In the genomic region with DNA sequence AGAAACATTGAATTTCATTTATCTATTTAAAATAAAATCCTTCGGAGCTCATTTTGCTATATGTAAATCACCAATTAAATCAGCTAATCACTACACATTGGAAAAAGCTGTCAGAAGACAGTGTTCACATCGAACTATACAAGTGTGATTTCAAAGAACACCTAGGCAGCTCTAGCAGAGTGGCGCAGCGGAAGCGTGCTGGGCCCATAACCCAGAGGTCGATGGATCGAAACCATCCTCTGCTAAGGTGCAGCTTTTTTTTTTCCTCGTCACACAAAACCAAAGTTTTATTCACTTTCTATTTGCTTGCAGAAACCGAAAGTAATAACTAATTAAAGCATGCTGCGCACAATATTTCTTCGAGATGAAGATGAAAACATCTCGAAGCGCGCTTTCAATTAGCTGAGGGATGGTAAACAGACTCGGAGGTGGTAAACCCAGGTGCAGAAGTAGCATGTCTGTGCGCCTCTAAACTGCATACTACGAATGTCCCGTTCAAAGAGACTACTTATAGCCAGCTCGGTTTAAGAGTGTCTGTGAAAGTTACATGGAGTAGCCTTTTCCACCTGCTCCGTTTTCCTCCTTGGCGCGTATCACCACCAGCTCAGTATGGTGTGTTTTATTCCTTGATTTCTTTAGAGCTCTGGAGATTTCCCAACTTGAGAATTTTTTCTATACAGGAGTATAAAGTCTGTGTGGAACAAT, we compare ENCODE assay signal across 8 mouse cellular contexts. TPM values are rescaled to one million over a fixed set of nuclear protein-coding genes. Genes with fewer than 3 reads are reported as not detected.
DNase-seq lines count a peak whose midpoint lies in the region; ATAC-seq and TF ChIP-seq lines count a peak whose summit lies in the region.

No protein-coding gene starts in this region.

- intact Hi-C loops in heart, adult 2 months (cut with DNase I) = loop anchor here (1.0 to 10.0 kb wide), 8 partner anchors 23 to 1984 kb away; a partner anchor contains a TSS

- no peaks in the 10 kb centered on the region for H3K27me3 ChIP-seq in embryonic facial prominence, embryonic 13.5 days
- H3K27me3 ChIP-seq in heart, adult 2 months (ENCODE audit: control insufficient read depth, insufficient read depth, low read length) = no peaks in the 10 kb centered on the region
- no peaks in the 10 kb centered on the region for H3K27me3 ChIP-seq in limb, embryonic 13.5 days
- no peaks in the 10 kb centered on the region for H3K27me3 ChIP-seq in midbrain, embryonic 14.5 days (ENCODE audit: control insufficient read depth, insufficient read depth, low read length)

- H3K27ac ChIP-seq in embryonic facial prominence, embryonic 13.5 days = peak overlapping the region; percentile 23; the same call in 1 of the 2 replicates
- H3K27ac ChIP-seq in heart, adult 2 months = peak overlapping the region; percentile 1; the same call in 1 of the 2 replicates
- peak overlapping the region; percentile 52; the same call in 1 of the 2 replicates for H3K27ac ChIP-seq in limb, embryonic 13.5 days
- H3K27ac ChIP-seq in midbrain, embryonic 14.5 days (replicated peaks; ENCODE audit: low read depth, low read length) = no peak overlapping the region

- peak overlapping the region; percentile 70 for H3K9ac ChIP-seq in embryonic facial prominence, embryonic 13.5 days
- peak overlapping the region; percentile 50 for H3K9ac ChIP-seq in heart, adult 2 months (ENCODE audit: low read depth, low read length)
- peak overlapping the region; percentile 61 for H3K9ac ChIP-seq in limb, embryonic 13.5 days
- H3K9ac ChIP-seq in midbrain, embryonic 14.5 days (replicated peaks; ENCODE audit: low read length) = peak overlapping the region; percentile 29; the same call in 1 of the 2 replicates

- peak; percentile 81 for DNase-seq in 3T3-L1 (ENCODE audit: low read depth, low spot score)
- peak; percentile 67 for DNase-seq in adrenal gland, postnatal 25 days
- DNase-seq in heart, adult 2 months = peak; percentile 79 to 84
- DNase-seq in kidney, adult 18-20 months = peak; percentile 78
- peak; percentile 89 for DNase-seq in midbrain, embryonic 14.5 days
- peak; percentile 64 to 78 for DNase-seq in spleen, adult 18-20 months

- no peak for TF ChIP-seq POLR2A in heart, adult 2 months (IDR thresholded peaks at IDR 0.05; ENCODE audit: insufficient read depth, low read depth, low read length)

- peak; percentile 75 for ATAC-seq in embryonic facial prominence, embryonic 13.5 days (ENCODE audit: insufficient number of reproducible peaks, insufficient read depth, low FRiP score, low TSS enrichment, low read depth)
- peak; percentile 80 for ATAC-seq in limb, embryonic 13.5 days (ENCODE audit: low FRiP score, low read depth)
- peak; percentile 88 for ATAC-seq in midbrain, embryonic 14.5 days (ENCODE audit: low FRiP score, low TSS enrichment)

- 2% methylated on average over 22 of the region's 22 CpGs for WGBS in embryonic facial prominence, embryonic 13.5 days
- WGBS in heart, adult 2 months = 5% methylated on average over 22 of the region's 22 CpGs
- WGBS in limb, embryonic 13.5 days = 2% methylated on average over 22 of the region's 22 CpGs
- 2% methylated on average over 22 of the region's 22 CpGs for WGBS in midbrain, embryonic 14.5 days

- peak overlapping the region; percentile 53 for H3K4me3 ChIP-seq in embryonic facial prominence, embryonic 13.5 days
- H3K4me3 ChIP-seq in heart, adult 2 months = peak overlapping the region; percentile 74
- peak overlapping the region; percentile 60 for H3K4me3 ChIP-seq in limb, embryonic 13.5 days
- H3K4me3 ChIP-seq in midbrain, embryonic 14.5 days (replicated peaks; ENCODE audit: low read depth, low read length) = peak overlapping the region; percentile 51

- H3K9me3 ChIP-seq in embryonic facial prominence, embryonic 13.5 days = no peaks in the 10 kb centered on the region
- no peaks in the 10 kb centered on the region for H3K9me3 ChIP-seq in limb, embryonic 13.5 days
- no peaks in the 10 kb centered on the region for H3K9me3 ChIP-seq in midbrain, embryonic 14.5 days (ENCODE audit: control insufficient read depth, low read length)

- H3K36me3 ChIP-seq in embryonic facial prominence, embryonic 13.5 days = no peaks in the 10 kb centered on the region
- no peaks in the 10 kb centered on the region for H3K36me3 ChIP-seq in heart, adult 2 months (ENCODE audit: control insufficient read depth, insufficient read depth, low read length)
- no peaks in the 10 kb centered on the region for H3K36me3 ChIP-seq in limb, embryonic 13.5 days
- no peaks in the 10 kb centered on the region for H3K36me3 ChIP-seq in midbrain, embryonic 14.5 days (ENCODE audit: control insufficient read depth, insufficient read depth, low read length)

- TF ChIP-seq EP300 in heart, adult 2 months (IDR thresholded peaks at IDR 0.05; ENCODE audit: insufficient read depth, low read depth, low read length) = peak; percentile 76; the same call in 1 of the 2 replicates

- no peaks in the 10 kb centered on the region for H3K79me2 ChIP-seq in heart, adult 2 months (replicated peaks; ENCODE audit: control insufficient read depth, insufficient read depth, low read length)

- peaks cover 12% of the 10 kb centered on the region for H3K4me1 ChIP-seq in embryonic facial prominence, embryonic 13.5 days
- no peaks in the 10 kb centered on the region for H3K4me1 ChIP-seq in heart, adult 2 months (ENCODE audit: control insufficient read depth, insufficient read depth, low read length)
- peaks cover 11% of the 10 kb centered on the region for H3K4me1 ChIP-seq in limb, embryonic 13.5 days
- peaks cover 11% of the 10 kb centered on the region for H3K4me1 ChIP-seq in midbrain, embryonic 14.5 days (ENCODE audit: control insufficient read depth, insufficient read depth, low read length)

- H3K4me2 ChIP-seq in embryonic facial prominence, embryonic 13.5 days = peak overlapping the region; percentile 66
- peak overlapping the region; percentile 69 for H3K4me2 ChIP-seq in limb, embryonic 13.5 days (replicated peaks)
- H3K4me2 ChIP-seq in midbrain, embryonic 14.5 days (ENCODE audit: low read length) = peak overlapping the region; percentile 72

- no peak for TF ChIP-seq CTCF in heart, adult 2 months (IDR thresholded peaks at IDR 0.05)

RNA-seq across cellular contexts. Expression of a gene that starts 5.0 kb away (rescaled TPM):
- 91.0 and 102 TPM in 2 replicates for total RNA-seq in adrenal gland, postnatal 25 days (2021)
- polyA plus RNA-seq in embryonic facial prominence, embryonic 13.5 days (2015; fragmentation: Nextera tagmentation; extraction: Ambion mirVana) = 2.1 and 5.2 TPM in 2 replicates
- 10 to 100 TPM; 10.5 to 12.9 TPM for total RNA-seq in heart, adult 2 months (2021)
- polyA plus RNA-seq in heart, adult 2 months (2012; rRNA removed) = not detected in 2 replicates
- 3.3 and 3.4 TPM in 2 replicates for polyA plus RNA-seq in limb, embryonic 13.5 days (2015; fragmentation: Nextera tagmentation; extraction: Ambion mirVana)
- polyA plus RNA-seq in midbrain, embryonic 14.5 days (2014; fragmentation: Nextera tagmentation; extraction: Ambion mirVana) = 1.2 TPM in 1 of 2 replicates, not detected in the other

RNA-seq across cellular contexts. Expression of a gene that starts 5.2 kb away (rescaled TPM):
- 9.0 and 60.3 TPM in 2 replicates for total RNA-seq in adrenal gland, postnatal 25 days (2021)
- 48.1 and 52.2 TPM in 2 replicates for polyA plus RNA-seq in embryonic facial prominence, embryonic 13.5 days (2015; fragmentation: Nextera tagmentation; extraction: Ambion mirVana)
- 1 to 10 TPM; 3.5 to 9.1 TPM for total RNA-seq in heart, adult 2 months (2021)
- polyA plus RNA-seq in heart, adult 2 months (2012; rRNA removed) = 1.6 TPM in 1 of 2 replicates, not detected in the other
- 34.6 and 46.9 TPM in 2 replicates for polyA plus RNA-seq in limb, embryonic 13.5 days (2015; fragmentation: Nextera tagmentation; extraction: Ambion mirVana)
- polyA plus RNA-seq in midbrain, embryonic 14.5 days (2014; fragmentation: Nextera tagmentation; extraction: Ambion mirVana) = 13.6 and 22.1 TPM in 2 replicates

RNA-seq across cellular contexts. Expression of a gene that starts 6.5 kb away (rescaled TPM):
- total RNA-seq in adrenal gland, postnatal 25 days (2021) = 105 and 138 TPM in 2 replicates
- 10.0 and 21.3 TPM in 2 replicates for polyA plus RNA-seq in embryonic facial prominence, embryonic 13.5 days (2015; fragmentation: Nextera tagmentation; extraction: Ambion mirVana)
- total RNA-seq in heart, adult 2 months (2021) = 1 to 10 TPM; 5.5 to 9.1 TPM
- not detected in 2 replicates for polyA plus RNA-seq in heart, adult 2 months (2012; rRNA removed)
- 22.6 and 23.4 TPM in 2 replicates for polyA plus RNA-seq in limb, embryonic 13.5 days (2015; fragmentation: Nextera tagmentation; extraction: Ambion mirVana)
- 2.9 and 6.0 TPM in 2 replicates for polyA plus RNA-seq in midbrain, embryonic 14.5 days (2014; fragmentation: Nextera tagmentation; extraction: Ambion mirVana)

RNA-seq across cellular contexts. Expression of a gene that starts 10.9 kb away (rescaled TPM):
- total RNA-seq in adrenal gland, postnatal 25 days (2021) = 26.4 and 32.4 TPM in 2 replicates
- 4.2 and 7.3 TPM in 2 replicates for polyA plus RNA-seq in embryonic facial prominence, embryonic 13.5 days (2015; fragmentation: Nextera tagmentation; extraction: Ambion mirVana)
- 1 to 10 TPM in 1 of 2 experiments, under 1 TPM in 1; 0.78 to 2.8 TPM for total RNA-seq in heart, adult 2 months (2021)
- polyA plus RNA-seq in heart, adult 2 months (2012; rRNA removed) = 0.27 TPM in 1 of 2 replicates, not detected in the other
- 6.1 and 7.8 TPM in 2 replicates for polyA plus RNA-seq in limb, embryonic 13.5 days (2015; fragmentation: Nextera tagmentation; extraction: Ambion mirVana)
- polyA plus RNA-seq in midbrain, embryonic 14.5 days (2014; fragmentation: Nextera tagmentation; extraction: Ambion mirVana) = 1.1 and 1.4 TPM in 2 replicates

RNA-seq across cellular contexts. Expression of a gene that starts 13.1 kb away (rescaled TPM):
- not detected in 2 replicates for total RNA-seq in adrenal gland, postnatal 25 days (2021)
- not detected in 2 replicates for polyA plus RNA-seq in embryonic facial prominence, embryonic 13.5 days (2015; fragmentation: Nextera tagmentation; extraction: Ambion mirVana)
- not detected for total RNA-seq in heart, adult 2 months (2021)
- polyA plus RNA-seq in heart, adult 2 months (2012; rRNA removed) = not detected in 2 replicates
- not detected in 2 replicates for polyA plus RNA-seq in limb, embryonic 13.5 days (2015; fragmentation: Nextera tagmentation; extraction: Ambion mirVana)
- polyA plus RNA-seq in midbrain, embryonic 14.5 days (2014; fragmentation: Nextera tagmentation; extraction: Ambion mirVana) = not detected in 2 replicates
